Mouse (Mus musculus) embryonic stem cell, embryonic (primary cell): ENCODE measurements around the gene Fam43b.

Experiments used
- CTCF ChIA-PET, 4 experiments: fragments of 300-600 bp in 2 of 4; fragments of 350-600 bp in 2 of 4; sonication (Branson Sonifier 250); formaldehyde crosslinking; loops; one replicate each; lab custom pipeline; 2022; ENCODE audit warnings: inconsistent platforms in 2 of 4; lab: Charles Lee
- POLR2A ChIA-PET, 4 experiments: fragments of 300-600 bp in 2 of 4; fragments of 350-600 bp in 2 of 4; sonication (Branson Sonifier 250); formaldehyde crosslinking; loops; one replicate each; lab custom pipeline; 2022; ENCODE audit warnings: antibody characterized with exemption in 4 of 4, inconsistent platforms in 1 of 4; lab: Charles Lee

Fam43b gene

DNA sequence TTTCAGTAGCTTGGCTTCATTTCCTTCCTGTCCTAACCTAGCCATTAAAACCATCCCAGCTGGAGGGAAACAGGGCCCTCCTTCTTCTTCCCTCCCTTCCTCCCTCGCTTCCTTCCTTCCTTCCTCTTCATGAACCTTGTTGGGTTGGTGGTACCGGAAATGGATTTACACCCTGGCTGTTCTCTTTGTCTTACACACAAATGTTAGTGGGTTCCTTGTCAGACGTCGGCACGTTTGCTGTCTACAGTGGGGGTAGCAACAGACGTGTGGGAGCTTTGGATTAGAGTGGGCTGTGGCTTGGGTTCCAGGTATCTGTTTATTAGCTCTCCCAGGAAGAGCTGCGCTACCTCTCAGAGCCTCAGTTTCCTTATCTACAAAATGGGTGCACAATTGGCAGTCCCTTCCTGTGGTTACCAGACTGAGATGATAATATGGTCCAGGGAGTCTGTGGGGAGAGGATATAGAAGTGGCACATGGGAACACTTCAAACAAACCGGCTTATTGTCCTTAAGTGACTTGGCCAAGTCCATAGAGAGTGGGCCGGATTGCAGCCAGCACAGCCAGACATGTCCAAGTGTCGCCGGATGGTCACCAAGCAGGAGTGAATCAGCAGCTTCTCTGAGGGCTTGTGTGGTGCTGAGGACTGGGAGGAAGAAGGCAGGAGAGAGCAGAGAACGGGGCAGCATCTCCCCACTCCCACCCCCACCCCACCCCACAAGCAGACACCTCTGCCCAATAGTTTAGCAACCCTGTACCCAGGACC lies 27.6 kb downstream of the Fam43b start:
- CTCF ChIA-PET = interaction anchor here in 2 of 4 experiments (0.8 to 1.6 kb wide), 6 partner anchors 8 to 52 kb away, joined by 3 to 6 read pairs (median 4); partner anchors contain the start of gene Pink1 (in 1 of the 2)
- POLR2A ChIA-PET = no interaction called here

DNA sequence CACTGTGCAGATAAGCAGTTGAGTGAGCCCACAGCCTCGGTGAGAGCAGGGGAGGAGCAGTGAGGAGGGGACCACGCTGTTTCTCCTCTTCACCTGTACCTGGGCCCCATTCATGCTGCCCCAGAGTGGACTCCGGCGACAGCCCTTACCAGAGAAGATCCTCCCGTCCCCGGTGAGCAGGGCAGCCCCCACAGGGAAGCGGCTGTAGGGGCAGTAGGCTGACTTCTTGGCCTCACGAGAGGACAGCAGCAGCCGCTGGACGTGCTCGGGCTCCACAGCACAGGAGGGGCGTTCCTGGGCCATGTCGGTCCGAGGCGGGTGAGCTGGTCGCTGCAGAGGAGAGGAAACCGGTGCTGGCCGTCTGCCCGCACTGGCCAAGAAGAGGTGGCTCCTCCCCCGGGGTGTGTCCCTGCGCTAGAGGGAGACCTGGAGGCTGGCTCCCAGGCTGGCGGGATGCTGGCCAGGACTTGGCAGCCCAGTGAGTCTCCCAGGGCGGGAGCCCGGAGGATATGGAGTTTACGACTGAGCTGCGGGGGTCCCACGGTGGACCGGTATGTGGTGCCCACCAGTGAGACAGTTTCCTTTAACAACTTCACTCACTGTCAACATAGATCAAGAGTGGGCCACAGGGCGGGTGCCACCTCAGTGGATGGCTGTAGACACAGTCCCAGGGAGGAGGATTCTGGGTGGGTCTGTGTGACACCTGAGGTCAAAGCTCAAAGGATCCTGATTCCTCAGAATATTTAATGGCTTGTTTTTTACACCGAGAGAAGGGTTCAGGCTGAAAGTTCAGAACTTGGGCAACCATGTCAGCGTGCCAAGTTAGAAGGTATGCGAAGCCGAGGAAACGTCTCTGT lies 28.5 kb downstream of the Fam43b start, which contains the start of gene Cda:
Gene Cda, minus strand, starts transcription at position 352 of the 857 bp plus-strand sequence.
- ChIA-PET CTCF (interaction anchor here in 2 of 4 experiments (0.8 to 1.6 kb wide), 6 partner anchors 9 to 52 kb away, joined by 3 to 6 read pairs (median 4); partner anchors contain the start of gene Pink1 (in 1 of the 2)), POLR2A (no interaction called here)

DNA sequence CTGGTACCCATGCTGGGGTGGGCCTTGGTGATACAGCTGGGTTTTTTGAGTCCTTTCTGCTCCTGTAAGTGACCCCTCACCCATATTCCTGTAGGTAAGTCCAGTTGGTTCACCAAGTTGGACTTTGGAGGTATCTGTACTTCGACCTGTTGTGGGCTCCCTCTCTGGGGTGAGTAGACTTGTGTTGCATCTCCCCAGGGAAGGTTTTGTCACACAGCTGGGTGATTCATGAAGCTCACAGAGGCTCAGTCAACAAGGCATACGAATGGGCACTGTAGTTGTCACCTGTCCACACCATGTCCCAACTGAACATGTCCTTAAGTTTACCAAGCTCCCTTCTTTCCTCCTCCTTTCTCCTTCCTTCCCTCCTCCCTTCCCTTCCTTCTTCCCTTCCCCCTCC lies 29.8 kb downstream of the Fam43b start:
- ChIA-PET CTCF (interaction anchor here in 3 of 4 experiments (0.5 to 1.4 kb wide), 5 partner anchors 9 to 446 kb away, joined by 3 to 7 read pairs (median 3); no protein-coding TSS in a partner anchor), POLR2A (no interaction called here)

DNA sequence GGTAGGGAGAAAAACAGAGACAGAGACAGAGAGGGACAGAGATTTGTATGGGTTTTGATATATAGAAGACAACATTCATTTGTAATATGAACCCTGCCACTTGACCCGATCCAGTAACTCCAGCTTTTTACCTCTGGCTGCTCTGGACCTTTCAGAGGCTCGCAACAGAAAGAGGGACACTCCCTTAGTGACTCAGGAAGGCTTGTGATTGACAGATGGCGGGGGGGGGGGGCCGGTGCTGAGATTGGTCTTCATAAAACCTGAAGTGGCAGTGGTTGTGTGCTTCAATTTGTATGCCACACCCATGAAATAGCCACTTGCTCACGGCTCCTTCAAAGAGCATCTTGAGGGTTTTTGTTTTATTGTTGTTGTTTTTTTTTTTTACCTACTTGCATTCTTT lies 32.8 kb downstream of the Fam43b start:
- POLR2A ChIA-PET = interaction anchor here in 2 of 4 experiments (0.6 to 2.5 kb wide), 7 partner anchors 9 to 83 kb away, joined by 3 to 10 read pairs (median 4); partner anchors contain the start of gene Fam43b (in 1 of the 2)
- CTCF ChIA-PET = interaction anchor here in 1 of 4 experiments (1.2 to 1.3 kb wide), 2 partner anchors 18 to 24 kb away, joined by 3 read pairs; no protein-coding TSS in a partner anchor

DNA sequence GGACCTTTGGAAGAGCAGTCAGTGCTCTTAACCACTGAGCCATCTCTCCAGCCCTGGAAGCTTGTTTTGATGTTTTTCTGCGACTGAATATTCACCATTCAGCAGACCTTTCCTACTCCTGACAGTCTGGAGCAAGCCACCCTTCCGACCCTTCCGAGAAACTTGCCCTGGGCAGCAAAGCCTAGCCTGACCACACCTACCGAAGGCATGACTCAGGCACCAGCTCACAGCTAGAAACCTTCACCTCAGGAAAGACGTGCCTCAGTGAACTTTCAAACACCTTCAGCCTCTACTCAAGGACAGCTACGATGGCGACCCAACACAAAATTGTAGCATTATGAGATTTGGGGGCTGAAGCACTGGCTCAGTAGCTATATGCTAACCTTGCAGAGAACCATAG lies 33.4 kb downstream of the Fam43b start:
- POLR2A ChIA-PET = interaction anchor here in 2 of 4 experiments (0.6 to 2.5 kb wide), 8 partner anchors 10 to 82 kb away, joined by 3 to 10 read pairs (median 4); partner anchors contain the start of gene Fam43b (in 1 of the 2)
- CTCF ChIA-PET = interaction anchor here (0.7 to 2.6 kb wide), 7 partner anchors 12 to 127 kb away, joined by 3 to 7 read pairs (median 4); no protein-coding TSS in a partner anchor

DNA sequence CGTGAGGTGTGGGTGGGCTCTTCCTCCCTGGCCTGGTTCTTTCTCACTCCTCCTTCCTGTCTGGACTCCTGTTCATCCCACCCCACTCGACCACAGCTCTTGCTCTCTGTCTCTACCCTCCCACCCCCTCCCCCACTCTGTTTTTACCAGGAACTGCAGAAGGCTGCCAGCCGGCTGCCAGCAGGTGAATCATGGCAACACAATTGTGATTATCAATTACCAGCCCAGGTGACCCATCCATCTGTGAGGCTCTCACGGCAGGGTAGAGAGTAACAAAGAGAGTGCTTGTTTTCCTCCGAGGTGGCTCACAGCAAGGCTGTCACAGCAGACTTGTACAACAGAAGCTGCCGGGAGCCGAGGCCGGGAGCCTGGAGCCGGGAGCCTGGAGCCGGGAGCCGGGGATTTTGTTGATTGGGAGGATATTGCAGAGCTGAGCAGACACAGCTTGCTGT lies 34.9 kb downstream of the Fam43b start:
- CTCF ChIA-PET = interaction anchor here (0.6 to 2.6 kb wide), 10 partner anchors 12 to 1669 kb away, joined by 3 to 7 read pairs (median 4); partner anchors contain the start of gene Pink1 (in 1 of the 4)

DNA sequence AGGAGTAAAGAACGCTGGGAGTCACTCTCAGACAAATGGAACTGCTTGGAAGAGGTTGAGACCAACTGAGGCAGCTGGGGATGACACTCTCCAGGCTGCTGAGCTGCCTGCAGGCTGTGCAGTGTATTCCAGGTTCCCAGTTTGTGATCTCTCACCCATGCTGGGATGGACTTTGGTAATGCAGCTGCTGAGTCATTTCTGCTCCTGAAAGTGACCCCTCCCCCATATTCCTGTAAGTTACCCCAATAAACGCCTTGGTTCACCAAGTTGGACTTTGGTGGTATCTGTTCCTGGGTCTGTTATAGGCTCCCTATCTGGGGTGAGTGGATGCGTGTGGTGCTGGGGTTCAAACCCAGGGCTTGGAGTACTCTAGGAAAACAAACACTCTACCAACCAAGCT lies 38.2 kb downstream of the Fam43b start:
- ChIA-PET POLR2A (interaction anchor here in 3 of 4 experiments (0.6 kb wide), 4 partner anchors 220 to 1619 kb away, joined by 3 to 5 read pairs (median 4); no protein-coding TSS in a partner anchor), CTCF (interaction anchor here in 3 of 4 experiments (0.6 to 2.8 kb wide), 4 partner anchors 9 to 881 kb away, joined by 3 to 13 read pairs (median 7); no protein-coding TSS in a partner anchor)

More for the DNA sequence above, 34.9 kb downstream of the Fam43b start:
- POLR2A ChIA-PET = interaction anchor here in 3 of 4 experiments (0.5 to 2.5 kb wide), 13 partner anchors 8 to 767 kb away, joined by 3 to 10 read pairs (median 4); partner anchors contain the start of genes Pink1 (in 1 of the 3) and Usp48 (in 1 of the 3)

DNA sequence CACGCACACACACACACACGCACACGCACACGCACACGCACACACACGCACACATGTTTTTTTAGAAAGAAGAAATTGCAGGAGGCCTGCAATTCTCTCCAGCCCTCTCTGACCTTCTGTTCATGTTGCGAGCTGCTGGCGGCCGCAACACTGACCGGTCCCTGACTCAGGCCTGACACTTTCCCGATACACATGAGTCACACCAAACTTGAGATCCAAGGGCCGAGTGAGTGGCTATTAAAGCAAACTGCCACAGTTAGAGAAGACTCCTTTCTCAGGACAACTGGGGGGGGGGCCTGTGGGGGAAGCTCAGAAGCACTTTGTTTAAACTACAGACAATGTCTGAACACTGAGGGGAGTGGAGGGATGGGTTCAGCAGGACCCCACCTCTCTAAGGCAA lies 39.8 kb downstream of the Fam43b start:
- POLR2A ChIA-PET = interaction anchor here in 1 of 4 experiments (1.2 kb wide), 1 partner anchor 27 kb away, joined by 3 read pairs; no protein-coding TSS in a partner anchor

DNA sequence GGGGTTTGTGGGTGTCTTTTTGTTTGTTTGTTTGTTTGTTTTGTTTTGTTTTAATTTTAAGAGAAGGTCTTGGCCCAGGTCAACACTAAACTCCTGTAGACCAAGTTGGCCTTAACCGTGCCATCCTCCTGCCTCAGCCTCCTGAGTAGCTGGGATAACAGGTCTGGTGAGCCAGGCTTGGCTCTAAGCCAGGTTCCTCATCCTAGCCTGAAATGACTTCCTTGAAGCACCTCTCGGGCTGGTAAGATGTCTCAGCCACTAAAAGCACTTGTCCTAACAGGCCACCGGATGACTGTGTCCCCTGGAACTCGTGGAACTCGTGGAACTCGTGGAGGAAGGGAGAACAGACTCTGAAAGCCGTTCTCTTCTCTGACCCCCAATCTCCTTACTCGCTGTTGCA lies 40.2 kb downstream of the Fam43b start:
- CTCF ChIA-PET = interaction anchor here in 1 of 4 experiments (0.6 to 1.2 kb wide), 3 partner anchors 16 to 520 kb away, joined by 5 to 7 read pairs (median 5); no protein-coding TSS in a partner anchor
- POLR2A ChIA-PET = interaction anchor here in 1 of 4 experiments (1.2 kb wide), 1 partner anchor 26 kb away, joined by 3 read pairs; no protein-coding TSS in a partner anchor

More for the DNA sequence above, 39.8 kb downstream of the Fam43b start:
- CTCF ChIA-PET = interaction anchor here in 1 of 4 experiments (0.6 to 0.8 kb wide), 2 partner anchors 392 to 521 kb away, joined by 5 to 7 read pairs; no protein-coding TSS in a partner anchor

DNA sequence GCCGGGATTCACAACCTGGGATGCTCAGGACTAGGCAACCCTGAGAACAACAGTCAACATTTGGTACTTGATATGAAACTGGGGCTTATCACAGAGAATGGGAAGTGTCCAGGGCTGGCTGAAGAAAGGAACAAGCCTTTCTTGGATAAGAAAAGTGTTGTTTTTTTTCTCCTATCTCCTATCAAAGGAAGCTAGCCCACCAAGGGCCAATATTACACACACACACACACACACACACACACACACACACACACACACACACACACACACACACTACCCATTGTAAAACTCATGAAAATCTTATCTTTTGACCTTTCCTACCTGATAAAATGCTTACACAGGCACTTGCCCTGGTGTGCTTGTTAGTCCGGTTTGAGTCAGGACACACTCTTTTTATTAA lies 40.8 kb downstream of the Fam43b start:
- CTCF ChIA-PET = interaction anchor here in 2 of 4 experiments (1.2 to 1.5 kb wide), 2 partner anchors 15 kb away, joined by 4 to 5 read pairs; no protein-coding TSS in a partner anchor
- POLR2A ChIA-PET = interaction anchor here in 1 of 4 experiments (1.2 kb wide), 1 partner anchor 26 kb away, joined by 3 read pairs; no protein-coding TSS in a partner anchor

DNA sequence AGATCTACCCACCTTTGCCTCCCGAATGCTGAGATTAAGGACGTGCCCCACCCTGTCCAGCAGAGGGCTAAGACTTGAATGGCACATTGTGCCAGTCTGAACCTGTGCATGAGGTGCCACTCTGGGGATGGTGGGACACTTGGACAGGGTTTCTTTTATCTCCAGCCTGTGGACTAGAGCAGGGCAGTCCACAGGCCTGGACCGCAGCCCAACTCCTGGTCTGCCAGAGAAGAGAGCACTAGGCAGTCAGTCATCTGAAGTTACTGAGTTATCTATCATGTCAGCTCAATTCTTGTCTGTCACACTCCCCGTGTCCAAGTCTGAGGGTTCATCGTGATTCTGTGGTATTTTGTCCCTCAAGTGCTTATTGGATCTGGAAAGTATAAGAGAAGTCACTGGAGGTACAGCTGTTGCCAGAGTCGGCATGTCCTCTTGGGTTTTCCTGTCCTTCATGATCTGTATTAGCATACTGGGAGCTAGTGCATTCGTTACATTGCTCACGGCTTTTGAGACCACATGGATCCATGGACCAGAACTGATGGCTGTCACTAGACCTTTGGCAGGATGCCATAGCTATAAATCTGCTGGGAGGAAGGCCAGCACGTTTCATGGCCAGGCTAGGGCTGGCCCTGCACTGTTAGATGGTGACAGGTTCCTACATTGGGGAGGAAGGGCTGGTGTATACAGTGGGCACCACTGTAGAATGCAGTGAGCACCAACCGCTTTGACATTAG lies 42.7 kb downstream of the Fam43b start:
- ChIA-PET CTCF (interaction anchor here in 1 of 4 experiments (0.8 to 1.1 kb wide), 2 partner anchors 13 to 35 kb away, joined by 3 read pairs; no protein-coding TSS in a partner anchor), POLR2A (interaction anchor here in 3 of 4 experiments (0.6 to 2.0 kb wide), 5 partner anchors 9 to 130 kb away, joined by 3 to 10 read pairs (median 5); no protein-coding TSS in a partner anchor)

DNA sequence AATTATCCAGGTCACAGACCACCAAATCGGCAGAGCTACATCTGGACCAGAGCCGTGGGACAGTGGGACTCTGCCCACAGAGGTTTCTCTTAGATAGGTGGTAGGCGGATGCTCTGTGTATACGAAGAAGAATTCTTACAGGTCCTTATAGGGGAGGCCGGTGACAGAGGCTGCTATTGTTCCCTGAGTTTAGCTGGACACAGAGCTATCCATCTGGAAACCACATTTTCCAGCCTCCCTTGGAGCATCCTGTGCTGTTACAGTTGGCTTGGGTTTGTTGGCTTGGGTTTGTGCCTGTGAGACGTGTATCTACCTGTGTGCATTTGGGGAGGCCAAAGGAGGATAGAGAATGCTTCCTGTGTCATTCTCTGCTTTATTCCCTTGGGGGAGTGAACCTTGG lies 43.6 kb downstream of the Fam43b start:
- POLR2A ChIA-PET = interaction anchor here in 2 of 4 experiments (1.4 to 2.0 kb wide), 3 partner anchors 10 to 12 kb away, joined by 3 to 10 read pairs (median 9); no protein-coding TSS in a partner anchor

DNA sequence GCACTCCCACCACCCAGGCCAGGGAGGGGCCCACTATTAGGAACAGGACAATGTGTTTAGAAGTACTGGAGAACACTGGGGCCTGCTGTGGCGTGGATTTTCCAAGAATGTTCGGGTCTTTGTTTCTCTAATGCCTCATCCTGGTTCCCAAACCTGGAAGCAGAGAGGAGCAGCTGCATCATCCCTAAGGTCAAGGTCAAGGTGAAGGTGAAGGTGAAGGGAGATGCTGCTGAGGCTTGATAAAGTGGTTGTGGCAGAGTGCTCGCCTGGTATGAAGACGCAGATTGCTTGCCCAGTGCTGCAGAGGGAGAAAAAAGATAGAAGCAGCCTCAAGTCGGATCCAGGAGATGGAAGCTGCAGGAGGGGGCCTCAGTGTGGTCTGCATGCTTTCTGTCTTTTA lies 44.5 kb downstream of the Fam43b start:
- ChIA-PET POLR2A (interaction anchor here in 1 of 4 experiments (2.0 kb wide), 1 partner anchor 10 kb away, joined by 10 read pairs; no protein-coding TSS in a partner anchor), CTCF (interaction anchor here in 1 of 4 experiments (1.4 kb wide), 1 partner anchor 53 kb away, joined by 3 read pairs; no protein-coding TSS in a partner anchor)

More for the DNA sequence above, 43.6 kb downstream of the Fam43b start:
- CTCF ChIA-PET = interaction anchor here in 1 of 4 experiments (0.6 to 0.8 kb wide), 3 partner anchors 12 to 43 kb away, joined by 3 read pairs; partner anchors contain the start of gene Fam43b

DNA sequence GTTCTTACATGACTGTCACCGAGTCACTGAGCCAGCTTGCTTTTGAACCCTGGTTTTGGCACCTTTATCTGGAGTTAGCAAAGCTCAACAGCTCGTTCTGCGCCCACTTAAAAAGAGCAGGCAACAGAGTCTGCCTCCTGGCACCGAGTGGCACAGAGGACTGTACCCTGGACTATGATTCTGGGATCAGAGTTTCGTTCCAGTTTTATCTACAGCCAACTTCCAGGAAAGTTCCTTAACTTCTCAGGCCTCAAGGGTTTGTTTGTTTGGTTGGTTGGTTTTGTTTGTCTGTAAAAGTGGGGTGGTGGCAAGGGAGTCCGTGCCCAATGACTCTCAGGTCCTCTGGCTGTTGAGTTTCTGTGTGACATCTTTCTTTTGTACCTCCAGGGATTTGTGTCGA lies 47.6 kb downstream of the Fam43b start:
- POLR2A ChIA-PET = no interaction called here
- CTCF ChIA-PET = interaction anchor here in 2 of 4 experiments (0.5 to 2.6 kb wide), 4 partner anchors 8 to 55 kb away, joined by 3 to 10 read pairs (median 4); no protein-coding TSS in a partner anchor

DNA sequence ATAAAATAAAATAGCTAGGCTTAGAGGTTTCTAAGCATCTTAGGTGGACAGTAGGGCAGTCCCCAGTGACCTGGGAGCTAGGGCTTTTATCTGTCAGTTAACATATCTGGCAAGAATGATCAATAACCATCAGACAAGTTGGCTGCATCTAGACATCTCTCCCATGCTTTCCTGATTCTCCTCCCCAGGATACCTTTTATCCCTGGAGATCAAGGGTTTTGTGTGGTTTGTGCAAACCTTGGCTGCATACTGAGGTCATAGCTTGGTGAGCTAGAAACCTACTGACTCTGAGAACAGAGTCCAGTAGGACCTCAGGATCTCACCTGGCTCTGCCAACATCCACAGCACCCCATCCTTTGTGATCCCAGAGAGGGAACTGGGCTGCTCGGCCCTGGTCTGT lies 49.0 kb downstream of the Fam43b start:
- CTCF ChIA-PET = interaction anchor here in 1 of 4 experiments (1.2 kb wide), 1 partner anchor 12 kb away, joined by 4 read pairs; no protein-coding TSS in a partner anchor
- POLR2A ChIA-PET = interaction anchor here in 1 of 4 experiments (0.5 to 1.3 kb wide), 3 partner anchors 15 to 537 kb away, joined by 3 read pairs; no protein-coding TSS in a partner anchor
